Mouse (Mus musculus): ENCODE data around the gene Ldlrap1.
"Not testable (repeated sequence)": the region's sequence is repeated elsewhere in the genome, so short reads cannot be mapped to it uniquely, and the experiment has no call there.

The Ldlrap1 gene

GRCm38 (mm10) chr4:134767426-134768225 is at the start of gene Ldlrap1:
Gene Ldlrap1, minus strand, starts transcription at chr4:134768024.
- peak; percentile 43 for DNase-seq (ENCODE audit: low spot score)

- DNase-seq (ENCODE audit: low spot score), result no peak
Observed at GRCm38 (mm10) chr4:134814229-134814571, 46.4 kb upstream of the Ldlrap1 start.

GRCm38 (mm10) chr4:134813406-134814228 is 45.8 kb upstream of the Ldlrap1 start:
- DNase-seq (ENCODE audit: low spot score), result no peak

- DNase-seq (ENCODE audit: low spot score), result no peak
Observed at GRCm38 (mm10) chr4:134804765-134805164, 36.9 kb upstream of the Ldlrap1 start.

GRCm38 (mm10) chr4:134802765-134803164 is 34.9 kb upstream of the Ldlrap1 start:
- DNase-seq (ENCODE audit: low spot score), result no peak

- DNase-seq (ENCODE audit: low spot score), result no peak
Observed at GRCm38 (mm10) chr4:134802155-134802554, 34.3 kb upstream of the Ldlrap1 start.

GRCm38 (mm10) chr4:134800693-134801092 is 32.9 kb upstream of the Ldlrap1 start:
- no peak for DNase-seq (ENCODE audit: low spot score)

GRCm38 (mm10) chr4:134800098-134800497 is 32.3 kb upstream of the Ldlrap1 start:
- no peak for DNase-seq (ENCODE audit: low spot score)

GRCm38 (mm10) chr4:134799272-134799671 is 31.4 kb upstream of the Ldlrap1 start:
- no peak for DNase-seq (ENCODE audit: low spot score)

GRCm38 (mm10) chr4:134798861-134799260 is 31.0 kb upstream of the Ldlrap1 start:
- no peak for DNase-seq (ENCODE audit: low spot score)

GRCm38 (mm10) chr4:134797621-134798020 is 29.8 kb upstream of the Ldlrap1 start:
- DNase-seq (ENCODE audit: low spot score), result no peak

GRCm38 (mm10) chr4:134796581-134797361 is 28.9 kb upstream of the Ldlrap1 start:
- no peak for DNase-seq (ENCODE audit: low spot score)

GRCm38 (mm10) chr4:134795819-134796485 is 28.1 kb upstream of the Ldlrap1 start:
- DNase-seq (ENCODE audit: low spot score), result no peak

- DNase-seq (ENCODE audit: low spot score), result not testable (repeated sequence)
Observed at GRCm38 (mm10) chr4:134794959-134795358, 27.1 kb upstream of the Ldlrap1 start.

- DNase-seq (ENCODE audit: low spot score), result no peak
Observed at GRCm38 (mm10) chr4:134793213-134793956, 25.6 kb upstream of the Ldlrap1 start.

GRCm38 (mm10) chr4:134791731-134792130 is 23.9 kb upstream of the Ldlrap1 start:
- DNase-seq (ENCODE audit: low spot score), result no peak

- no peak for DNase-seq (ENCODE audit: low spot score)
Observed at GRCm38 (mm10) chr4:134786946-134787345, 19.1 kb upstream of the Ldlrap1 start.

GRCm38 (mm10) chr4:134784701-134785100 is 16.9 kb upstream of the Ldlrap1 start:
- DNase-seq (ENCODE audit: low spot score), result no peak

GRCm38 (mm10) chr4:134779136-134779934 is 11.5 kb upstream of the Ldlrap1 start:
- no peak for DNase-seq (ENCODE audit: low spot score)

GRCm38 (mm10) chr4:134776246-134776645 is 8.4 kb upstream of the Ldlrap1 start:
- no peak for DNase-seq (ENCODE audit: low spot score)
